In genomic region chr13:67107681-67108080, GRCm38 (mm10) we compare ENCODE assay signal across 1 mouse cellular context.
TF ChIP-seq lines count a peak whose summit lies in the region.

No protein-coding gene starts in this region.

TF ChIP-seq in MEL, 35 proteins besides CTCF, POLR2A, EP300 and RAD21:
- no peak for TF ChIP-seq TAL1 (IDR thresholded peaks at IDR 0.05; ENCODE audit: low read length)
- no peak for TF ChIP-seq USF1 (IDR thresholded peaks at IDR 0.05; ENCODE audit: low read depth, low read length)
- TF ChIP-seq ZC3H11A (IDR thresholded peaks at IDR 0.05; ENCODE audit: low read depth, low read length), result no peak
- TF ChIP-seq MXI1 (IDR thresholded peaks at IDR 0.05; ENCODE audit: low read depth, low read length), result no peak
